Mouse (Mus musculus): ENCODE measurements around the gene Ppp2r3a. TPM values are rescaled to one million over a fixed set of nuclear protein-coding genes. Genes with fewer than 3 reads are reported as not detected.
A peak's percentile ranks its signal among the peaks of the same experiment; 100 is the strongest.

The Ppp2r3a gene
- polyA plus RNA-seq, 1 experiment from 2014 or later, result 71.3 TPM

- Histone ChIP-seq H3K9me3 (replicated peaks; ENCODE audit: control insufficient read depth, low read length) (no peaks in the 10 kb centered on the region), H3K27me3 (ENCODE audit: control insufficient read depth, insufficient read depth, low read length) (no peaks in the 10 kb centered on the region), H3K9ac (ENCODE audit: low read depth, low read length) (no peak overlapping the region), H3K4me1 (ENCODE audit: control insufficient read depth, insufficient read depth, low read length) (peaks cover 6% of the 10 kb centered on the region), H3K36me3 (ENCODE audit: control insufficient read depth, insufficient read depth, low read length) (no peaks in the 10 kb centered on the region), H3K27ac (ENCODE audit: low read depth, low read length) (no peak overlapping the region), H3K4me2 (no peak overlapping the region), H3K4me3 (ENCODE audit: low read depth, low read length) (no peak overlapping the region)
- 72% methylated on average over 1 of the region's 1 CpGs for WGBS (ENCODE audit: insufficient replicate concordance)
- ATAC-seq (replicated peaks; ENCODE audit: insufficient number of reproducible peaks, low FRiP score, low TSS enrichment), result no peak
These were observed 46.4 kb downstream of the Ppp2r3a start for GRCm38 (mm10) chr9:101205216-101205615.

DNA sequence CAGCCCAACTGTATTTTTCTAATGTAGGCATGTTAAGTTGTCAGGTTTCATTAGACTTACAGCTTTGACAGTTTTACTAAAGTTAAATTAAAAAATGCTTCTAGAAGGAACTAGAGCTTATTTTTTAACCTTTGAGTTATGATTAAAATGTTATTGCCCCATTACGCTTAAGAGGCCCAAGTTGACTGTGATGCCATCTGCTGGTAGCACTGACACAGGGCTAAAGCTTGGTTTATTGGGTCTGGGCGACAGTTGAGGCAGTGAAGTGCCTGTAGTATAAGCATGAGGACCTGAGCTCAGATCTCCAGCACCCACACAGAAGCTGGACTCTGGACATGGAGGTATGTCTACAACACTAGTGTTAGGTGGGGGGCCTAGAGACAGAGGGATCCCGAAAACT, 47.5 kb downstream of the Ppp2r3a start:
- 88% methylated on average over 3 of the region's 3 CpGs for WGBS (ENCODE audit: insufficient replicate concordance)
- no peaks in the 10 kb centered on the region for H3K9me3 ChIP-seq (replicated peaks; ENCODE audit: control insufficient read depth, low read length)
- no peak overlapping the region for H3K27ac ChIP-seq (ENCODE audit: low read depth, low read length)
- no peaks in the 10 kb centered on the region for H3K36me3 ChIP-seq (ENCODE audit: control insufficient read depth, insufficient read depth, low read length)
- no peak overlapping the region for H3K4me3 ChIP-seq (ENCODE audit: low read depth, low read length)
- H3K9ac ChIP-seq (ENCODE audit: low read depth, low read length), result no peak overlapping the region
- ATAC-seq (replicated peaks; ENCODE audit: insufficient number of reproducible peaks, low FRiP score, low TSS enrichment), result no peak
- H3K4me2 ChIP-seq, result no peak overlapping the region
- H3K27me3 ChIP-seq (ENCODE audit: control insufficient read depth, insufficient read depth, low read length), result no peaks in the 10 kb centered on the region
- H3K4me1 ChIP-seq (ENCODE audit: control insufficient read depth, insufficient read depth, low read length), result peaks cover 6% of the 10 kb centered on the region

DNA sequence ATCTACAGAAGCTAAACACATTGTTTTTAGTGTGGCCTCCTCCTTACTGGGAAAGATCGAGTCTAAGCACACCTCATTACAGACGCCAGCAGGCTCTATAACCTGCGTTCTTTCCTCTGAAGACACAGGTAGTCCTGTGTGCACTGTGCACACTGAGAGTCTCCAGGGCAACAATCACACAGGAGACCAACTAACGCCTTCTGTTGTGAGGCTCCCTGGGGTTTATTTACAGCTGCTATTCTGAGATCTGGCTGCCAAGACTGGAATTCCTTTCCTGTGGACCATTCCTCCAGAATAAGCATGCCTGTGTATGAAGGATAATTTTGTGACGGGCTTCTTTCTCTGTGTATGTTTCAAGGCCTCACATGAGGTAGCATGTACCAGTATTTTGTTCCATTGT, 51.0 kb downstream of the Ppp2r3a start:
- 33% methylated on average over 5 of the region's 5 CpGs for WGBS (ENCODE audit: insufficient replicate concordance)
- peak overlapping the region; percentile 79 for H3K27ac ChIP-seq (ENCODE audit: low read depth, low read length)
- 0 out of 2 replicates have a peak overlapping the region, but pooled peaks have one; percentile 22 for H3K9ac ChIP-seq (ENCODE audit: low read depth, low read length)
- H3K4me1 ChIP-seq (ENCODE audit: control insufficient read depth, insufficient read depth, low read length), result peaks cover 6% of the 10 kb centered on the region
- H3K4me2 ChIP-seq, result peak overlapping the region; percentile 40
- H3K9me3 ChIP-seq (replicated peaks; ENCODE audit: control insufficient read depth, low read length), result no peaks in the 10 kb centered on the region
- peak; percentile 49; the same call in 1 of the 2 replicates for ATAC-seq (replicated peaks; ENCODE audit: insufficient number of reproducible peaks, low FRiP score, low TSS enrichment)
- no peak overlapping the region for H3K4me3 ChIP-seq (ENCODE audit: low read depth, low read length)
- no peaks in the 10 kb centered on the region for H3K36me3 ChIP-seq (ENCODE audit: control insufficient read depth, insufficient read depth, low read length)
- no peaks in the 10 kb centered on the region for H3K27me3 ChIP-seq (ENCODE audit: control insufficient read depth, insufficient read depth, low read length)

DNA sequence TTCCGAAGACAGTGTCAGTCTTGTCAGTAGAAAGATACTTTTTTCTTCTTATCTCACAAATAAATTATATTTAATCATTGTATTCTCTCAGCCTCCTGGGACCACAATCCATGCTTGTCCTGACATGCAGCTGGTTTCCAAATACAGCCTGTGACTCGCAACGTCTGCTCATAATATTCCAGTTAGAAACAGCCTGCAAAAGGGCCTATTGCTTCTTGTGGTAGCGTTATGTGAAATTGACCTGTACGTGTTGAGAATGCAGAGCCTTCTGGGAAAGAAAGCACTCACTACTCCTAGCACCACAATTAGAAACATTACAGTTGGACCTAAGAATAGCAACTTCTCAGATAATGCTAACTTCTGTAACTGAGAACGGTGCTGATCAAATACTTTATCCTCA, 52.8 kb downstream of the Ppp2r3a start:
- H3K27me3 ChIP-seq (ENCODE audit: control insufficient read depth, insufficient read depth, low read length), result no peaks in the 10 kb centered on the region
- no peak for ATAC-seq (replicated peaks; ENCODE audit: insufficient number of reproducible peaks, low FRiP score, low TSS enrichment)
- 33% methylated on average over 6 of the region's 6 CpGs for WGBS (ENCODE audit: insufficient replicate concordance)
- H3K9me3 ChIP-seq (replicated peaks; ENCODE audit: control insufficient read depth, low read length), result no peaks in the 10 kb centered on the region
- peak overlapping the region; percentile 87 for H3K27ac ChIP-seq (ENCODE audit: low read depth, low read length)
- H3K4me2 ChIP-seq, result peak overlapping the region; percentile 29; the same call in 1 of the 2 replicates
- peak overlapping the region; percentile 53 for H3K4me3 ChIP-seq (ENCODE audit: low read depth, low read length)
- no peaks in the 10 kb centered on the region for H3K36me3 ChIP-seq (ENCODE audit: control insufficient read depth, insufficient read depth, low read length)
- peaks cover 6% of the 10 kb centered on the region for H3K4me1 ChIP-seq (ENCODE audit: control insufficient read depth, insufficient read depth, low read length)
- peak overlapping the region; percentile 58 for H3K9ac ChIP-seq (ENCODE audit: low read depth, low read length)

GRCm38 (mm10) chr9:101198261-101198660, 53.3 kb downstream of the Ppp2r3a start:
- Histone ChIP-seq H3K4me2 (peak overlapping the region; percentile 29; the same call in 1 of the 2 replicates), H3K4me1 (ENCODE audit: control insufficient read depth, insufficient read depth, low read length) (peaks cover 6% of the 10 kb centered on the region), H3K36me3 (ENCODE audit: control insufficient read depth, insufficient read depth, low read length) (no peaks in the 10 kb centered on the region), H3K27me3 (ENCODE audit: control insufficient read depth, insufficient read depth, low read length) (no peaks in the 10 kb centered on the region), H3K9me3 (replicated peaks; ENCODE audit: control insufficient read depth, low read length) (no peaks in the 10 kb centered on the region), H3K4me3 (ENCODE audit: low read depth, low read length) (peak overlapping the region; percentile 53), H3K9ac (ENCODE audit: low read depth, low read length) (peak overlapping the region; percentile 58), H3K27ac (ENCODE audit: low read depth, low read length) (peak overlapping the region; percentile 87)
- no peak for ATAC-seq (replicated peaks; ENCODE audit: insufficient number of reproducible peaks, low FRiP score, low TSS enrichment)
- WGBS (ENCODE audit: insufficient replicate concordance), result 56% methylated on average over 3 of the region's 3 CpGs

GRCm38 (mm10) chr9:101181962-101182701, 69.5 kb downstream of the Ppp2r3a start:
- H3K4me3 ChIP-seq (ENCODE audit: low read depth, low read length), result no peak overlapping the region
- peaks cover 13% of the 10 kb centered on the region for H3K36me3 ChIP-seq (ENCODE audit: control insufficient read depth, insufficient read depth, low read length)
- no peak overlapping the region for H3K4me2 ChIP-seq
- H3K27ac ChIP-seq (ENCODE audit: low read depth, low read length), result no peak overlapping the region
- no peaks in the 10 kb centered on the region for H3K27me3 ChIP-seq (ENCODE audit: control insufficient read depth, insufficient read depth, low read length)
- 40% methylated on average over 5 of the region's 5 CpGs for WGBS (ENCODE audit: insufficient replicate concordance)
- no peaks in the 10 kb centered on the region for H3K9me3 ChIP-seq (replicated peaks; ENCODE audit: control insufficient read depth, low read length)
- H3K9ac ChIP-seq (ENCODE audit: low read depth, low read length), result no peak overlapping the region
- peak; percentile 57 for ATAC-seq (replicated peaks; ENCODE audit: insufficient number of reproducible peaks, low FRiP score, low TSS enrichment)
- no peaks in the 10 kb centered on the region; the same call in 1 of the 2 replicates for H3K4me1 ChIP-seq (ENCODE audit: control insufficient read depth, insufficient read depth, low read length)

DNA sequence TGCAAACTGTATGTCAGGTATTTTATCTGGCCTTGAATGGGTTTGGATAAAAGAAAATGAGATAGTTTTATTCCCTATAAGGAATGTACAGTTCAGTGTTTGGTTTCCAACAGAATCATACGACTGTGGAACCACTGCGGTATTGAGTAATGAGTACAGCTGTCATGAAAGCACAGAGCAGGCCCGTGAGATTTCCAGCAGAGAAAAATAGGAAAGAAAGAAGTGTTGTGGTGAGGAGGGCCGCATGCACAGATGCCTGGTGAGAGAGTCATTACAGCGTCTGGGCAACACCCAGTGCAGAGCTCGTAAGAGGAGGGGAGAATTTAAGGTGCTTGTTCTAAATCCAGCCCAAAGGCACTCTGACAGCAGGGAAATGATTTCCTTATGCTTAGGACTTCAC, 70.3 kb downstream of the Ppp2r3a start:
- 69% methylated on average over 6 of the region's 6 CpGs for WGBS (ENCODE audit: insufficient replicate concordance)
- Histone ChIP-seq H3K36me3 (ENCODE audit: control insufficient read depth, insufficient read depth, low read length) (peaks cover 13% of the 10 kb centered on the region), H3K4me1 (ENCODE audit: control insufficient read depth, insufficient read depth, low read length) (no peaks in the 10 kb centered on the region; the same call in 1 of the 2 replicates), H3K27me3 (ENCODE audit: control insufficient read depth, insufficient read depth, low read length) (no peaks in the 10 kb centered on the region), H3K27ac (ENCODE audit: low read depth, low read length) (no peak overlapping the region), H3K4me2 (no peak overlapping the region), H3K9me3 (replicated peaks; ENCODE audit: control insufficient read depth, low read length) (no peaks in the 10 kb centered on the region), H3K9ac (ENCODE audit: low read depth, low read length) (no peak overlapping the region), H3K4me3 (ENCODE audit: low read depth, low read length) (no peak overlapping the region)
- no peak for ATAC-seq (replicated peaks; ENCODE audit: insufficient number of reproducible peaks, low FRiP score, low TSS enrichment)

GRCm38 (mm10) chr9:101180234-101180633, 71.4 kb downstream of the Ppp2r3a start:
- Histone ChIP-seq H3K27ac (ENCODE audit: low read depth, low read length) (no peak overlapping the region), H3K9ac (ENCODE audit: low read depth, low read length) (no peak overlapping the region), H3K4me2 (no peak overlapping the region), H3K9me3 (replicated peaks; ENCODE audit: control insufficient read depth, low read length) (no peaks in the 10 kb centered on the region), H3K4me1 (ENCODE audit: control insufficient read depth, insufficient read depth, low read length) (no peaks in the 10 kb centered on the region; the same call in 1 of the 2 replicates), H3K36me3 (ENCODE audit: control insufficient read depth, insufficient read depth, low read length) (peaks cover 10% of the 10 kb centered on the region), H3K27me3 (ENCODE audit: control insufficient read depth, insufficient read depth, low read length) (no peaks in the 10 kb centered on the region), H3K4me3 (ENCODE audit: low read depth, low read length) (no peak overlapping the region)
- WGBS (ENCODE audit: insufficient replicate concordance), result 61% methylated on average over 2 of the region's 2 CpGs
- ATAC-seq (replicated peaks; ENCODE audit: insufficient number of reproducible peaks, low FRiP score, low TSS enrichment), result no peak

DNA sequence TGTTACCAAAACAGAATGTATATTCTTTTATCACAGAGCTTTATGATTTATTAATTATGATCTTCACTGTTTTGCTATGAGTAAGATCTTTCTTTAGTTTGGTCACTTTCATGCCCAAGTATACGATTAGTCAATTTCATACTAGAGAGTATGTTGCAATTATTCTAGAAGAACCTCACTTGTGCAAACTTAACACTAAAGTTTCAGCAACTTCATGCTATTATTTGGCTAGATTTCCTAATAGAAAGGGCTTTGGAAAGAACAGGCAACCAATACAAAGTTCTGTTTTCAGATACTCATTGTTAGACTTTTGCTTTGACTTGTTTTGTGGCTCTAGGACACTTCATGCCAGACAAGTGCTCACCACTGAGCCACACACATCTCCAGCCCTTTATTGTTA, 91.0 kb downstream of the Ppp2r3a start:
- no peaks in the 10 kb centered on the region for H3K9me3 ChIP-seq (replicated peaks; ENCODE audit: control insufficient read depth, low read length)
- no peak overlapping the region for H3K9ac ChIP-seq (ENCODE audit: low read depth, low read length)
- WGBS (ENCODE audit: insufficient replicate concordance), result 90% methylated on average over 1 of the region's 1 CpGs
- H3K4me1 ChIP-seq (ENCODE audit: control insufficient read depth, insufficient read depth, low read length), result no peaks in the 10 kb centered on the region
- ATAC-seq (replicated peaks; ENCODE audit: insufficient number of reproducible peaks, low FRiP score, low TSS enrichment), result no peak
- no peak overlapping the region for H3K4me2 ChIP-seq
- no peak overlapping the region for H3K4me3 ChIP-seq (ENCODE audit: low read depth, low read length)
- H3K36me3 ChIP-seq (ENCODE audit: control insufficient read depth, insufficient read depth, low read length), result peaks cover 2% of the 10 kb centered on the region; the same call in 1 of the 2 replicates
- no peak overlapping the region for H3K27ac ChIP-seq (ENCODE audit: low read depth, low read length)
- H3K27me3 ChIP-seq (ENCODE audit: control insufficient read depth, insufficient read depth, low read length), result no peaks in the 10 kb centered on the region
